Mouse (Mus musculus) lung, embryonic 14.5 days (tissue): ENCODE results near the gene Zfp113. TPM values are rescaled to one million over a fixed set of nuclear protein-coding genes. Genes with fewer than 3 reads are reported as not detected.

Experiments
- ATAC-seq: fragments of 200-750 bp; cut with Nextera tagmentation; 2 replicates; pipeline ENCODE4 v1.8.0; 2017; ENCODE audit warnings: mild to moderate bottlenecking, moderate TSS enrichment, moderate library complexity; ENCODE audit not compliant: insufficient read depth
- DNase-seq: peaks from one replicate; pipeline ENCODE4 v3.0.0-alpha.2; 2015
- H3K27ac ChIP-seq: fragments of 300-500 bp; sonication (generic); 2 replicates; pipeline ENCODE4 v1.5.1; 2014; ENCODE audit warnings: low read depth, mild to moderate bottlenecking, moderate library complexity
- H3K27me3 ChIP-seq: fragments of 300-500 bp; sonication (generic); 2 replicates; pipeline ENCODE4 v1.6.1; 2014; ENCODE audit warnings: low read length, control low read depth; ENCODE audit not compliant: insufficient read depth
- H3K36me3 ChIP-seq: fragments of 300-500 bp; sonication (generic); 2 replicates; pipeline ENCODE4 v1.6.1; 2014; ENCODE audit warnings: control low read depth; ENCODE audit not compliant: insufficient read depth
- H3K4me1 ChIP-seq: fragments of 300-500 bp; sonication (generic); 2 replicates; pipeline ENCODE4 v1.6.1; 2014; ENCODE audit warnings: antibody characterized with exemption, control low read depth; ENCODE audit not compliant: insufficient read depth
- H3K4me2 ChIP-seq: fragments of 300-500 bp; sonication (generic); 2 replicates; pipeline ENCODE4 v1.6.1; 2014; ENCODE audit warnings: mild to moderate bottlenecking
- H3K4me3 ChIP-seq: fragments of 300-500 bp; sonication (generic); 2 replicates; pipeline ENCODE4 v1.5.1; 2014; ENCODE audit warnings: low read depth, low read length
- H3K9ac ChIP-seq: fragments of 300-500 bp; sonication (generic); 2 replicates; pipeline ENCODE4 v1.6.1; 2014
- H3K9me3 ChIP-seq: fragments of 300-500 bp; sonication (generic); 2 replicates; pipeline ENCODE4 v1.6.1; 2016; ENCODE audit warnings: low read depth, low read length, control low read depth
- CTCF ChIP-seq: IDR thresholded peaks from 2 replicates; pipeline ENCODE4 v1.5.1; 2016; ENCODE audit warnings: antibody characterized with exemption, low read depth
- WGBS: fragments of 180-500 bp; shearing (Covaris S2); extraction: QIAGEN DNeasy Blood & Tissue Kit; methylation state at CpG from one replicate; pipeline ENCODE4 v1.1.7; 2014; 5-methylcytosine and 5-hydroxymethylcytosine counted together
- polyA plus RNA-seq: library from polyadenylated mRNA; unstranded; fragments of >200 nt; fragmentation: Nextera tagmentation; extraction: Ambion mirVana; gene quantifications from 2 replicates; pipeline ENCODE4 v1.2.1, GENCODE M21; 2014

The Zfp113 gene
- polyA plus RNA-seq, 1 experiment from 2014 or later, result 16.6 TPM

DNA sequence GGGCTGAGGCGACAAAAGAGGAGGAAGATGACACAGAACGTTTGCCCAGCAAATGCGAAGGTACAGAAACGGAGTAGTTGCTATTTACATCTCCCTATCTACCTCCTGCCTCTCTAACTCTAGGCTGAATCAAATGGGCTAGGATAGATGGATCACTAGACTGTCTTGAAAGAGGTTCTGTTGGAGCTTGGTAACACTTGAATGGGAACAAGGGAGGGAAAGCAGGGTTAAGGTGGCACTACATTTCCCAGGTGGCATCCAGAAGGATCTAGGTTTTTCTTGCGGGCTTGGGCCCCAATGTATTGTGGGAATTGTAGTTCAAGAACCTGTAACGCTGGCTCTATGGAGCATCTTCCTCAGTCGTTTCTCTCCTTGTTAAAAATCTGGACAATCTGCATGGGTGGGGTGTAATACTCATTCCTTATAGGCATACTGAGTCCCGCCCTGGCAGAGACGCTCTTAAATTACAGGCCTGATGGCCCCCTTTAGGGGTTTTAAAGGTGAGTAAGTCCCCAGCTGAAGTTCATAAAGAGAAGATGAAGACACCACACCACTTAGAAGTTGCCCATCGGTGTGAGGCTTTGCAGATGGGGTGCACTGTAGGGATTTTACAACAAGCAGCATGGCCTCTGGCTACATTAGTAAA lies 32.2 kb upstream of the Zfp113 start:
- Histone ChIP-seq H3K4me1 (no peaks in the 10 kb centered on the region), H3K9me3 (no peaks in the 10 kb centered on the region), H3K9ac (peak overlapping the region; percentile 67), H3K27me3 (no peaks in the 10 kb centered on the region), H3K36me3 (peaks cover 33% of the 10 kb centered on the region), H3K4me2 (peak overlapping the region; percentile 82), H3K27ac (peak overlapping the region; percentile 42; the same call in 1 of the 2 replicates), H3K4me3 (peak overlapping the region; percentile 71)
- DNase-seq, result peak; percentile 89
- ATAC-seq, result peak; percentile 88
- TF ChIP-seq CTCF, result no peak
- under 1% methylated on average over 10 of the region's 10 CpGs for WGBS

DNA sequence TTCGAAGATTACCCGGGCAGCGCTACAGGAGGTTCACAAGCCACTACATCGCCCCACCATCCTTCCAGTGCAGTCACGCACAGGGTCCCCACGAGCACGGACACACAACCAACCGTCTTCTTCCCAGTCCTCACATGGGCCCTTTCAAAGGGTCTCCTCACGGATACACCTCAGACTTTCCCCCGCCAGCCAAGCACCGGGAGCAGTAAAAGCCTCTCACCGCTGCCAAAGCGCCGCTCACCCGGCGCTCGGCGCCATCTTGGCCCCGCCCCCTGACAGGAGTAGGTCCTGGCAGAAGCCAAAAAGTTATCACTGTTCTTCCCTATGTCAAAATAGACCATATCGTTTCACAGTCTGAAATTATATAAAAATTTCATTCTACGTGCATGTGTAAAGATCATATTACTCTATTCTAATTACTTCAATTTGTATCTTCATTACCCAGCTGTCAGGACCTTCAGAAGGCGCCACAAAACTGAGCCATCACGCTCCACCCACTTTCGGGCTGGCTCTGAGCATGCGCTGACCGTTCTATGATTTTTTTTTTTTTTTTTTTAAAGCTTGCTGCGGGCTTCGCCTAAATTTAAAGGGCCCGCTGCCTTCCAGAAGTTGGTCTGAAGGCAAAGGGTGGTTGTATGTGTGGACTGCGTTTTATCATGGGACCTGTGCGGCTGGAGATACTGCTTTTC lies 31.6 kb upstream of the Zfp113 start, which contains the start of the genes Taf6 and Cnpy4:
Gene Taf6, minus strand, starts transcription at position 502 of the 689 bp plus-strand sequence.
Gene Cnpy4, plus strand, starts transcription at position 536 of the 689 bp plus-strand sequence.
- Histone ChIP-seq H3K27ac (peak within 1 kb of the TSS; percentile 42), H3K4me2 (peak within 1 kb of the TSS; percentile 82), H3K27me3 (no peaks in the 10 kb centered on the region), H3K36me3 (peaks cover 34% of the 10 kb centered on the region), H3K9ac (peak within 1 kb of the TSS; percentile 74), H3K4me1 (no peaks in the 10 kb centered on the region), H3K4me3 (peak within 1 kb of the TSS; percentile 71), H3K9me3 (no peaks in the 10 kb centered on the region)
- TF ChIP-seq CTCF, result no peak
- ATAC-seq, result peak; percentile 82
- under 1% methylated on average over 31 of the region's 31 CpGs for WGBS
- peak; percentile 95 for DNase-seq

- 66% methylated on average over 3 of the region's 3 CpGs for WGBS
- peaks cover 61% of the 10 kb centered on the region for H3K36me3 ChIP-seq
- H3K27me3 ChIP-seq, result no peaks in the 10 kb centered on the region
- no peak overlapping the region for H3K9ac ChIP-seq
- no peak overlapping the region for H3K27ac ChIP-seq
- H3K4me2 ChIP-seq, result peak overlapping the region; percentile 80
- H3K9me3 ChIP-seq, result no peaks in the 10 kb centered on the region
- DNase-seq (no peak), ATAC-seq (no peak)
- TF ChIP-seq CTCF, result no peak
- peak overlapping the region; percentile 81; the same call in 1 of the 2 replicates for H3K4me3 ChIP-seq
- 0 out of 2 replicates have a peak, but pooled peaks cover 7% of the 10 kb centered on the region for H3K4me1 ChIP-seq
Observed at GRCm38 (mm10) chr5:138173217-138173616, 17.7 kb upstream of the Zfp113 start.

GRCm38 (mm10) chr5:138171695-138172491 lies 16.3 kb upstream of the Zfp113 start, which contains the start of the genes Ap4m1 and Mcm7:
Gene Ap4m1, plus strand, starts transcription at chr5:138172002.
Gene Mcm7, minus strand, starts transcription at chr5:138172422.
- Histone ChIP-seq H3K9ac (peak within 1 kb of the TSS; percentile 85), H3K9me3 (no peaks in the 10 kb centered on the region), H3K4me2 (peak within 1 kb of the TSS; percentile 80), H3K36me3 (peaks cover 61% of the 10 kb centered on the region), H3K27ac (peak within 1 kb of the TSS; percentile 99), H3K4me3 (peak within 1 kb of the TSS; percentile 81), H3K27me3 (no peaks in the 10 kb centered on the region), H3K4me1 (0 out of 2 replicates have a peak, but pooled peaks cover 7% of the 10 kb centered on the region)
- peak; percentile 35; the same call in 1 of the 2 replicates for TF ChIP-seq CTCF
- under 1% methylated on average over 54 of the region's 54 CpGs for WGBS
- ATAC-seq (peak; percentile 92), DNase-seq (peak; percentile 99)

DNA sequence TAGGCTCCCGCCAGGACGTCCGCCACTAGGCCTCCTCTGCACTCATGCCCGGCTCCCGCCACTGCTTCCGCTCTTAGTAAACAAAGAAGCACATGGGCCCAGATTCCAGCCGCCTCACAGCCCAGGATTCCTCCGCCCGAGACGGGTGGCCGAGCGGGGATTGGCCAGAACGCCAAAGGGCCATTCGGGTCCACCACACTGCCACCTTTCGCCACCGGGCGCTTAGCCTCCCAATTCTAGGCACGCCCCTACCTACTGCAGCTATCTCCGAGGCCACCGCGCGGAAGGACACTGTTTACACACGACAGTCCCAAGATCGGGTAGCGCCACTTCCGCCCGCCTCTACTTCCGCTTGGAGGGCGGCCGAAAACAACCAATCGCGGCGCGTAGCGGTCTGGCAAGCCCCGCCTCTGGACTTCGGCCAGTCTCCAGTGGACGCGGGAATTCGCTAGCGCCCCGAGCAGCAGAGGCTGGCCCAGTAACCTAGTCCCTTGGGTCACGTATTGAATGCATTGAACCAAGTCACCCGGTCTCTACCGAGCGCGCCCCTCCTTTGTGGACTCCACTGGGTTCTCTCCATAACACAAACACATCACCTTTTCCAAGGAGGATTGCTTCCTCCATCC lies 15.5 kb upstream of the Zfp113 start:
- no peaks in the 10 kb centered on the region for H3K9me3 ChIP-seq
- peak; percentile 88 for ATAC-seq
- H3K36me3 ChIP-seq, result peaks cover 62% of the 10 kb centered on the region
- H3K27me3 ChIP-seq, result no peaks in the 10 kb centered on the region
- peak overlapping the region; percentile 85 for H3K9ac ChIP-seq
- H3K4me2 ChIP-seq, result peak overlapping the region; percentile 80
- under 1% methylated on average over 47 of the region's 47 CpGs for WGBS
- H3K4me3 ChIP-seq, result peak overlapping the region; percentile 81
- 0 out of 2 replicates have a peak, but pooled peaks cover 7% of the 10 kb centered on the region for H3K4me1 ChIP-seq
- TF ChIP-seq CTCF, result peak; percentile 38; the same call in 1 of the 2 replicates
- H3K27ac ChIP-seq, result peak overlapping the region; percentile 99
- DNase-seq, result peak; percentile 99

- Histone ChIP-seq H3K9me3 (no peaks in the 10 kb centered on the region), H3K27ac (no peak overlapping the region), H3K4me2 (no peak overlapping the region), H3K36me3 (peaks cover 78% of the 10 kb centered on the region), H3K4me1 (0 out of 2 replicates have a peak, but pooled peaks cover 2% of the 10 kb centered on the region), H3K9ac (no peak overlapping the region), H3K4me3 (no peak overlapping the region), H3K27me3 (no peaks in the 10 kb centered on the region)
- TF ChIP-seq CTCF, result no peak
- ATAC-seq (no peak), DNase-seq (no peak)
- 72% methylated on average over 8 of the region's 8 CpGs for WGBS
Observed at GRCm38 (mm10) chr5:138165594-138165993, 10.1 kb upstream of the Zfp113 start.
